Comparison of ENCODE assay signal across 20 mouse cellular contexts in genomic region chr5:123842935-123843282, GRCm38 (mm10). TPM values are rescaled to one million over a fixed set of nuclear protein-coding genes. Genes with fewer than 3 reads are reported as not detected.
"Had no signal": no experiment of that assay in that cellular context is flagged by ENCODE, and none has a peak within 500 bp of the region (broad histone marks: within the 10 kb centered on the region; RNA-seq: fewer than 3 reads in every experiment).

No protein-coding gene starts in this region.

- H3K27ac ChIP-seq: liver, embryonic 14.5 days; midbrain, embryonic 13.5 days; midbrain, embryonic 15.5 days; neural tube, embryonic 12.5 days had no signal

- H3K9me3 ChIP-seq: megakaryocyte, embryonic 14.5 days; midbrain, embryonic 13.5 days; midbrain, embryonic 15.5 days; neural tube, embryonic 12.5 days had no signal

- H3K36me3 ChIP-seq: midbrain, embryonic 13.5 days; midbrain, embryonic 15.5 days; neural tube, embryonic 12.5 days had no signal

- H3K4me3 ChIP-seq: megakaryocyte, embryonic 14.5 days; midbrain, embryonic 13.5 days; midbrain, embryonic 15.5 days; neural tube, embryonic 12.5 days had no signal

- H3K9ac ChIP-seq: liver, embryonic 14.5 days; lung, embryonic 14.5 days; midbrain, embryonic 13.5 days; midbrain, embryonic 15.5 days; neural tube, embryonic 12.5 days had no signal

- H3K27me3 ChIP-seq: midbrain, embryonic 13.5 days; midbrain, embryonic 15.5 days; neural tube, embryonic 12.5 days had no signal

- ATAC-seq: midbrain, embryonic 13.5 days; midbrain, embryonic 15.5 days had no signal

- H3K4me2 ChIP-seq: lung, embryonic 14.5 days; midbrain, embryonic 11.5 days; midbrain, embryonic 13.5 days; midbrain, embryonic 15.5 days; neural tube, embryonic 12.5 days had no signal

- DNase-seq: lung, adult 18-20 months; lung, embryonic 14.5 days; lung, postnatal 10 days; lung, postnatal 4 days; right cerebral cortex, postnatal 25 days; right cerebral cortex, postnatal 4 days; spleen, adult 18-20 months; thymus, adult 18-20 months; thymus, postnatal 14 days; thymus, postnatal 36 days had no signal

- H3K4me1 ChIP-seq: midbrain, embryonic 13.5 days; midbrain, embryonic 15.5 days; neural tube, embryonic 12.5 days had no signal

RNA-seq across cellular contexts. Expression of gene Hcar2, which starts 22.4 kb away (rescaled TPM):
- total RNA-seq: midbrain, postnatal 0 days had no signal
- polyA plus RNA-seq: lung, embryonic 14.5 days; midbrain, embryonic 11.5 days; midbrain, embryonic 13.5 days; midbrain, embryonic 15.5 days; midbrain, postnatal 0 days; neural tube, embryonic 12.5 days; neural tube, embryonic 14.5 days had no signal

RNA-seq across cellular contexts. Expression of gene Hcar1, which starts 36.9 kb away (rescaled TPM):
- total RNA-seq: monocyte, adult 5-6 weeks; neutrophil, adult 5-6 weeks had no signal
- polyA plus RNA-seq: midbrain, embryonic 11.5 days; neural tube, embryonic 12.5 days had no signal
